Mouse (Mus musculus) CD4-positive, CD25-positive, alpha-beta regulatory T cell, adult 2 months (primary cell): ENCODE results near the gene Vmn1r87.
"Not testable (repeated sequence)": the region's sequence is repeated elsewhere in the genome, so short reads cannot be mapped to it uniquely, and the experiment has no call there.

Experiments used
- DNase-seq: peaks from one replicate; pipeline ENCODE4 v3.0.0-alpha.2; 2012; ENCODE audit warnings: low read depth, low spot score

The Vmn1r87 gene

GRCm38 (mm10) chr7:13140057-13140456, at the start of gene Vmn1r87:
Gene Vmn1r87 (minus strand): TSS chr7:13140157.
- no peak for DNase-seq

GRCm38 (mm10) chr7:13159268-13159667, 19.3 kb upstream of the Vmn1r87 start, which contains the start of gene Vmn1r88:
Gene Vmn1r88 (plus strand): TSS chr7:13159568.
- DNase-seq, result no peak

- no peak for DNase-seq
These were observed 2.6 kb downstream of the Vmn1r87 start for GRCm38 (mm10) chr7:13137340-13137739.

GRCm38 (mm10) chr7:13131856-13132255, 8.1 kb downstream of the Vmn1r87 start:
- DNase-seq, result no peak

GRCm38 (mm10) chr7:13123554-13124153, 16.3 kb downstream of the Vmn1r87 start:
- not testable (repeated sequence) for DNase-seq

- DNase-seq, result no peak
These were observed 20.1 kb downstream of the Vmn1r87 start, which contains the start of gene Vmn1r86 for GRCm38 (mm10) chr7:13119817-13120216. Gene Vmn1r86 (minus strand): TSS chr7:13119917.

GRCm38 (mm10) chr7:13095073-13095472, 44.9 kb downstream of the Vmn1r87 start, which contains the start of gene Vmn1r85:
Gene Vmn1r85 (minus strand): TSS chr7:13095173.
- DNase-seq, result no peak
